Comparison of ENCODE assay signal across 1 mouse cellular context in genomic region chr11:67479534-67479933, GRCm38 (mm10).
TF ChIP-seq lines count a peak whose summit lies in the region.

No protein-coding gene starts in this region.

TF ChIP-seq in CH12.LX, 34 proteins besides CTCF, POLR2A, EP300 and RAD21 (continued from another document):
- TF ChIP-seq ZNF384 (IDR thresholded peaks at IDR 0.05; ENCODE audit: low read depth, low read length): peak; percentile 25; the same call in 1 of the 2 replicates
- no peak for TF ChIP-seq UBTF (IDR thresholded peaks at IDR 0.05; ENCODE audit: low read depth, low read length)
- no peak; the same call in 1 of the 2 replicates for TF ChIP-seq JUN (IDR thresholded peaks at IDR 0.05; ENCODE audit: insufficient read depth, low read depth, low read length)
- no peak for TF ChIP-seq CHD1 (IDR thresholded peaks at IDR 0.05; ENCODE audit: low read depth, low read length)
- TF ChIP-seq HCFC1 (IDR thresholded peaks at IDR 0.05; ENCODE audit: low read depth, low read length): no peak
- TF ChIP-seq MAFK (IDR thresholded peaks at IDR 0.05; ENCODE audit: insufficient replicate concordance, low read length): no peak
- no peak for TF ChIP-seq ZKSCAN1 (IDR thresholded peaks at IDR 0.05; ENCODE audit: borderline replicate concordance, low read depth, low read length)
- peak; percentile 83 for TF ChIP-seq RCOR1 (conservative IDR thresholded peaks at IDR 0.05; ENCODE audit: low read depth, low read length)
- no peak for TF ChIP-seq USF2 (conservative IDR thresholded peaks at IDR 0.05; ENCODE audit: low read depth, low read length)
- no peak for TF ChIP-seq PAX5 (IDR thresholded peaks at IDR 0.05; ENCODE audit: low read length)
- TF ChIP-seq NELFE (IDR thresholded peaks at IDR 0.05; ENCODE audit: low read depth, low read length): peak; percentile 73
- TF ChIP-seq KAT2A (IDR thresholded peaks at IDR 0.05; ENCODE audit: insufficient replicate concordance, low read length): no peak
- peak; percentile 13; the same call in 1 of the 2 replicates for TF ChIP-seq SMC3 (IDR thresholded peaks at IDR 0.05; ENCODE audit: low read depth, low read length)
- peak; percentile 87 for TF ChIP-seq TCF12 (IDR thresholded peaks at IDR 0.05; ENCODE audit: low read depth, low read length)
- TF ChIP-seq MEF2A (IDR thresholded peaks at IDR 0.05; ENCODE audit: borderline replicate concordance, low read depth, low read length): peak; percentile 43; the same call in 1 of the 2 replicates
- peak; percentile 48; the same call in 1 of the 2 replicates for TF ChIP-seq SIN3A (IDR thresholded peaks at IDR 0.05; ENCODE audit: low read length)
- TF ChIP-seq JUND (conservative IDR thresholded peaks at IDR 0.05; ENCODE audit: low read depth, low read length): no peak; the same call in 1 of the 2 replicates
